Mouse (Mus musculus): ENCODE measurements around the gene 4930583I09Rik.

- no peak for TF ChIP-seq CTCF (IDR thresholded peaks at IDR 0.05; ENCODE audit: low read depth)
- no peak for TF ChIP-seq EP300 (IDR thresholded peaks at IDR 0.05; ENCODE audit: low read depth)
Measured at GRCm38 (mm10) chr17:64822561-64822960, 13.3 kb downstream of the 4930583I09Rik start.
